Mouse (Mus musculus) testis, adult 2 months (tissue): ENCODE data around the gene Sh3kbp1. TPM values are rescaled to one million over a fixed set of nuclear protein-coding genes. Genes with fewer than 3 reads are reported as not detected.
A peak's percentile ranks its signal among the peaks of the same experiment; 100 is the strongest.

Experiments
- H3K27ac ChIP-seq: fragments of 200-500 bp; 2 replicates; pipeline ENCODE4 v1.5.1; 2012; ENCODE audit warnings: low read depth, low read length; ENCODE audit not compliant: control insufficient read depth, insufficient read depth
- H3K27me3 ChIP-seq: fragments of 200-500 bp; 2 replicates; pipeline ENCODE4 v1.6.1; 2012; ENCODE audit warnings: mild to moderate bottlenecking, low read length, moderate library complexity; ENCODE audit not compliant: control insufficient read depth, insufficient read depth
- H3K36me3 ChIP-seq: fragments of 200-500 bp; 2 replicates; pipeline ENCODE4 v1.6.1; 2012; ENCODE audit warnings: mild to moderate bottlenecking, low read length; ENCODE audit not compliant: control insufficient read depth, insufficient read depth
- H3K4me1 ChIP-seq: fragments of 200-500 bp; 2 replicates; pipeline ENCODE4 v1.6.1; 2012; ENCODE audit warnings: low read length; ENCODE audit not compliant: control insufficient read depth, insufficient read depth
- H3K4me3 ChIP-seq: fragments of 200-500 bp; 2 replicates; pipeline ENCODE4 v1.5.1; 2012; ENCODE audit warnings: low read depth, mild to moderate bottlenecking, low read length, moderate library complexity, mixed read lengths; ENCODE audit not compliant: control insufficient read depth
- CTCF ChIP-seq: fragments of 200-500 bp; IDR thresholded peaks from 2 replicates; pipeline ENCODE4 v1.5.1; 2012; ENCODE audit warnings: low read depth, mild to moderate bottlenecking, inconsistent platforms, low read length, moderate library complexity; ENCODE audit not compliant: control insufficient read depth, insufficient read depth, insufficient replicate concordance
- POLR2A ChIP-seq: fragments of 200-500 bp; IDR thresholded peaks from 2 replicates; pipeline ENCODE4 v1.6.1; 2012; ENCODE audit warnings: low read depth, mild to moderate bottlenecking, inconsistent platforms, low read length, moderate library complexity; ENCODE audit not compliant: control insufficient read depth
- polyA plus RNA-seq: library from polyadenylated mRNA; depleted of rRNA; stranded (reverse); fragments of >200 nt; gene quantifications from 2 replicates; pipeline ENCODE4 v1.2.3, GENCODE M21; 2012

The Sh3kbp1 gene
- polyA plus RNA-seq, 1 experiment = 74.8 TPM

- TF ChIP-seq POLR2A = no peak
Observed at GRCm38 (mm10) chrX:159627588-159628566, 805 bp downstream of the Sh3kbp1 start.

GRCm38 (mm10) chrX:159628629-159629028, 1.6 kb downstream of the Sh3kbp1 start:
- no peaks in the 10 kb centered on the region for H3K36me3 ChIP-seq
- TF ChIP-seq CTCF (no peak), POLR2A (no peak)
- no peaks in the 10 kb centered on the region for H3K27me3 ChIP-seq
- no peak overlapping the region for H3K4me3 ChIP-seq
- H3K4me1 ChIP-seq = peaks cover 3% of the 10 kb centered on the region; the same call in 1 of the 2 replicates
- no peak overlapping the region for H3K27ac ChIP-seq

More at GRCm38 (mm10) chrX:159627588-159628566, 805 bp downstream of the Sh3kbp1 start:
- Histone ChIP-seq H3K4me3 (peak overlapping the region; percentile 87), H3K27ac (peak overlapping the region; percentile 36), H3K4me1 (peaks cover 3% of the 10 kb centered on the region; the same call in 1 of the 2 replicates), H3K27me3 (no peaks in the 10 kb centered on the region), H3K36me3 (no peaks in the 10 kb centered on the region)

- peaks cover 3% of the 10 kb centered on the region; the same call in 1 of the 2 replicates for H3K4me1 ChIP-seq
- no peaks in the 10 kb centered on the region for H3K27me3 ChIP-seq
- no peaks in the 10 kb centered on the region for H3K36me3 ChIP-seq
- no peak overlapping the region for H3K27ac ChIP-seq
- TF ChIP-seq POLR2A (no peak), CTCF (no peak)
- no peak overlapping the region for H3K4me3 ChIP-seq
Observed at GRCm38 (mm10) chrX:159629203-159629602, 2.1 kb downstream of the Sh3kbp1 start.

- no peak overlapping the region for H3K27ac ChIP-seq
- no peaks in the 10 kb centered on the region for H3K36me3 ChIP-seq
- no peaks in the 10 kb centered on the region for H3K27me3 ChIP-seq
- no peak overlapping the region for H3K4me3 ChIP-seq
- H3K4me1 ChIP-seq = no peaks in the 10 kb centered on the region
- TF ChIP-seq POLR2A = no peak
- TF ChIP-seq CTCF = no peak
Observed at GRCm38 (mm10) chrX:159638500-159639227, 11.6 kb downstream of the Sh3kbp1 start.

- Histone ChIP-seq H3K27me3 (no peaks in the 10 kb centered on the region), H3K36me3 (no peaks in the 10 kb centered on the region), H3K4me1 (no peaks in the 10 kb centered on the region), H3K4me3 (no peak overlapping the region), H3K27ac (no peak overlapping the region)
- TF ChIP-seq CTCF = no peak
- TF ChIP-seq POLR2A = no peak
Observed at GRCm38 (mm10) chrX:159639991-159640390, 12.9 kb downstream of the Sh3kbp1 start.

GRCm38 (mm10) chrX:159645314-159645713, 18.2 kb downstream of the Sh3kbp1 start:
- Histone ChIP-seq H3K4me1 (no peaks in the 10 kb centered on the region), H3K36me3 (no peaks in the 10 kb centered on the region), H3K4me3 (no peak overlapping the region), H3K27ac (no peak overlapping the region), H3K27me3 (no peaks in the 10 kb centered on the region)
- TF ChIP-seq POLR2A = no peak

GRCm38 (mm10) chrX:159647564-159647963, 20.5 kb downstream of the Sh3kbp1 start:
- Histone ChIP-seq H3K4me1 (no peaks in the 10 kb centered on the region), H3K27ac (no peak overlapping the region), H3K36me3 (no peaks in the 10 kb centered on the region), H3K27me3 (no peaks in the 10 kb centered on the region), H3K4me3 (no peak overlapping the region)
- TF ChIP-seq POLR2A = no peak
- TF ChIP-seq CTCF = no peak
